Mouse (Mus musculus): ENCODE measurements around the gene Nudcd2.

DNA sequence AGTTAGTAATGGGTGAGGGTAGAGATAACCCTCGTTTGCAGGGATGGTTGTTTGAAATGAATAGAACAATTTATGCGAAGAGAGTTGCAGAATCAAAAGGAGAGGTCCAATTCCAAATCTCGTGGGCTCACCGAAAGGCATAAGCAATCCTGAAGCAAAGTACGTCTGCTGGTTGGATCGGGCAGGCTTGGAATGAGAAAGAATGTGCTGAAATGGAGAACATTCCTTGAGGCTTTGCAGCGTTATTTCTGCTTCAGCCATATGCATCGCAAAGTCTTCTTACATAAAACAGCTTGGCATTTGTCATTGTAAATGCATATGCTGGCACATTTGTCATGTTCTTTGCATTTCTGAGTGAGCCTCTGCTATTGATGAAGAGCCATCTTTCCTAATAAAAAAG lies 50.9 kb downstream of the Nudcd2 start:
- no peak for TF ChIP-seq POLR2A (IDR thresholded peaks at IDR 0.05; ENCODE audit: control insufficient read depth, extremely low read depth, insufficient read depth, low read length, poor library complexity)
- no peak for TF ChIP-seq CTCF (IDR thresholded peaks at IDR 0.05; ENCODE audit: borderline replicate concordance, control insufficient read depth, extremely low read depth, insufficient read depth, low read length, poor library complexity)
